ENCODE assay signal across 27 mouse cellular contexts in the genomic region with DNA sequence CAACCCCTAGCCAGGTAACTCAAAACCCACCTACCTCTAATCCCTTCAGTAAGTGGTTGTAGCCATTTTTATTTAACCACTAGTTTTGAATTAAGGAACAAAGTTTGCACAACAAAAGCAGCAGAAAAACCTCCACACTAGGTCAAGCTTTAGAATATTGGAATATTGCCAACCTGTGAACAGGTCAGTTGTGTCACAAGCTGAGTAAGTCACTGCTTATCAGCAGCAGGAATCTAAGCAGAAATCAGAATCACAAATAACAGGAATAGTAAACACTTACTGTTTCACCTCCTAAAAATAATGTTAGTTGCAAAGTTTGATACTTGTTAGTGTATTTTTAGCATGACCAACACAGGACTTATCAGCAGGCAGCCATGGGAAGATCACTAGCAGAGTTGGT. TPM values are rescaled to one million over a fixed set of nuclear protein-coding genes. Genes with fewer than 3 reads are reported as not detected.
DNase-seq lines count a peak whose midpoint lies in the region; ATAC-seq and TF ChIP-seq lines count a peak whose summit lies in the region.
"Had no signal": no experiment of that assay in that cellular context is flagged by ENCODE, and none has a peak within 500 bp of the region (broad histone marks: within the 10 kb centered on the region; RNA-seq: fewer than 3 reads in every experiment).

No protein-coding gene starts in this region.

- H3K4me2 ChIP-seq in heart, postnatal 0 days (ENCODE audit: low read depth, low read length) = no peak overlapping the region
- H3K4me2 ChIP-seq in lung, postnatal 0 days (replicated peaks; ENCODE audit: low read depth, low read length) = no peak overlapping the region
- H3K4me2 ChIP-seq: embryonic facial prominence, embryonic 13.5 days; forebrain, embryonic 12.5 days; hindbrain, embryonic 15.5 days; limb, embryonic 15.5 days; lung, embryonic 15.5 days had no signal

- intact Hi-C loops in heart, adult 2 months (cut with DNase I) = no loop called here

- H3K79me2 ChIP-seq in heart, adult 2 months (replicated peaks; ENCODE audit: control insufficient read depth, insufficient read depth, low read length) = peaks cover 10% of the 10 kb centered on the region

- H3K27ac ChIP-seq in heart, adult 2 months = peak overlapping the region; percentile 7; the same call in 1 of the 2 replicates
- no peak overlapping the region for H3K27ac ChIP-seq in heart, embryonic 10.5 days
- 0 out of 2 replicates have a peak overlapping the region, but pooled peaks have one; percentile 26 for H3K27ac ChIP-seq in heart, postnatal 0 days (ENCODE audit: low read depth)
- H3K27ac ChIP-seq in lung, postnatal 0 days (ENCODE audit: low read length) = no peak overlapping the region
- H3K27ac ChIP-seq: embryonic facial prominence, embryonic 13.5 days; forebrain, embryonic 12.5 days; hindbrain, embryonic 15.5 days; kidney, postnatal 0 days; limb, embryonic 15.5 days; lung, embryonic 15.5 days had no signal

- no peak for TF ChIP-seq EP300 in heart, adult 2 months (IDR thresholded peaks at IDR 0.05; ENCODE audit: insufficient read depth, low read depth, low read length)
- no peak for TF ChIP-seq EP300 in heart, postnatal 0 days (IDR thresholded peaks at IDR 0.05; ENCODE audit: low read depth)
- TF ChIP-seq EP300 in lung, postnatal 0 days (IDR thresholded peaks at IDR 0.05) = no peak

- no peak for DNase-seq in heart, adult 2 months
- no peak for DNase-seq in heart, embryonic 10.5 days (ENCODE audit: low spot score)
- DNase-seq in heart, postnatal 0 days (ENCODE audit: low spot score) = no peak
- DNase-seq in heart, adult 11 months = no peak
- DNase-seq in lung, postnatal 0 days (ENCODE audit: low spot score) = peak; percentile 52
- no peak for DNase-seq in lung, postnatal 4 days
- DNase-seq in natural killer cell, adult 2 months (ENCODE audit: low spot score in 2 of 2) = no peak
- DNase-seq: adrenal gland, adult 8-10 months; cerebellum, adult 2 months; cerebellum, postnatal 25 days; embryo, embryonic 11 days; kidney, adult 2 months; left cerebral cortex, postnatal 4 days; midbrain, embryonic 14.5 days; right cerebral cortex, adult 18-20 months; right cerebral cortex, postnatal 4 days; thymus, postnatal 14 days had no signal

- no peak overlapping the region for H3K9ac ChIP-seq in heart, adult 2 months (ENCODE audit: low read depth, low read length)
- no peak overlapping the region for H3K9ac ChIP-seq in heart, postnatal 0 days (replicated peaks; ENCODE audit: low read depth, low read length)
- no peak overlapping the region for H3K9ac ChIP-seq in lung, postnatal 0 days (replicated peaks; ENCODE audit: low read depth)
- H3K9ac ChIP-seq: embryonic facial prominence, embryonic 13.5 days; forebrain, embryonic 12.5 days; hindbrain, embryonic 15.5 days; limb, embryonic 15.5 days; lung, embryonic 15.5 days had no signal

- no peaks in the 10 kb centered on the region for H3K27me3 ChIP-seq in heart, adult 2 months (ENCODE audit: control insufficient read depth, insufficient read depth, low read length)
- H3K27me3 ChIP-seq in heart, embryonic 10.5 days (ENCODE audit: insufficient read depth, poor library complexity, severe bottlenecking) = no peaks in the 10 kb centered on the region
- H3K27me3 ChIP-seq in heart, postnatal 0 days (ENCODE audit: control insufficient read depth, insufficient read depth, low read length) = no peaks in the 10 kb centered on the region
- no peaks in the 10 kb centered on the region for H3K27me3 ChIP-seq in lung, postnatal 0 days (replicated peaks; ENCODE audit: insufficient read depth, low read length)
- H3K27me3 ChIP-seq: embryonic facial prominence, embryonic 13.5 days; forebrain, embryonic 12.5 days; hindbrain, embryonic 15.5 days; limb, embryonic 15.5 days; lung, embryonic 15.5 days; megakaryocyte, embryonic 14.5 days; Patski had no signal

- peaks cover 9% of the 10 kb centered on the region for H3K4me1 ChIP-seq in heart, adult 2 months (ENCODE audit: control insufficient read depth, insufficient read depth, low read length)
- H3K4me1 ChIP-seq in heart, embryonic 10.5 days = peaks cover 27% of the 10 kb centered on the region
- H3K4me1 ChIP-seq in heart, postnatal 0 days (ENCODE audit: control insufficient read depth, insufficient read depth) = peaks cover 32% of the 10 kb centered on the region
- peaks cover 6% of the 10 kb centered on the region; the same call in 1 of the 2 replicates for H3K4me1 ChIP-seq in lung, postnatal 0 days (ENCODE audit: insufficient read depth, low read depth, low read length)
- H3K4me1 ChIP-seq: forebrain, embryonic 12.5 days had no signal

- no peak for TF ChIP-seq CTCF in heart, adult 2 months (IDR thresholded peaks at IDR 0.05)
- TF ChIP-seq CTCF in heart, postnatal 0 days (IDR thresholded peaks at IDR 0.05; ENCODE audit: low read depth) = no peak
- no peak for TF ChIP-seq CTCF in lung, postnatal 0 days (IDR thresholded peaks at IDR 0.05)

- H3K4me3 ChIP-seq in heart, adult 2 months = no peak overlapping the region
- H3K4me3 ChIP-seq in heart, embryonic 10.5 days = no peak overlapping the region
- no peak overlapping the region for H3K4me3 ChIP-seq in heart, postnatal 0 days (ENCODE audit: low read depth, low read length)
- H3K4me3 ChIP-seq in lung, postnatal 0 days (ENCODE audit: low read depth, low read length) = no peak overlapping the region
- H3K4me3 ChIP-seq: embryonic facial prominence, embryonic 13.5 days; erythroblast, embryonic 14.5 days; forebrain, embryonic 12.5 days; hindbrain, embryonic 15.5 days; limb, embryonic 15.5 days; lung, embryonic 15.5 days; megakaryocyte, embryonic 14.5 days; myocyte had no signal

- TF ChIP-seq POLR2A in heart, adult 2 months (IDR thresholded peaks at IDR 0.05; ENCODE audit: insufficient read depth, low read depth, low read length) = no peak

- peaks cover 24% of the 10 kb centered on the region for H3K36me3 ChIP-seq in heart, adult 2 months (ENCODE audit: control insufficient read depth, insufficient read depth, low read length)
- H3K36me3 ChIP-seq in heart, embryonic 10.5 days = no peaks in the 10 kb centered on the region
- H3K36me3 ChIP-seq in heart, postnatal 0 days (replicated peaks; ENCODE audit: control insufficient read depth, insufficient read depth, low read length) = no peaks in the 10 kb centered on the region
- no peaks in the 10 kb centered on the region for H3K36me3 ChIP-seq in lung, postnatal 0 days (ENCODE audit: insufficient read depth, low read length)
- H3K36me3 ChIP-seq: embryonic facial prominence, embryonic 13.5 days; forebrain, embryonic 12.5 days; hindbrain, embryonic 15.5 days; limb, embryonic 15.5 days; lung, embryonic 15.5 days had no signal

- H3K9me3 ChIP-seq in heart, embryonic 10.5 days = no peaks in the 10 kb centered on the region
- H3K9me3 ChIP-seq in heart, postnatal 0 days (replicated peaks; ENCODE audit: control insufficient read depth, low read length) = no peaks in the 10 kb centered on the region
- no peaks in the 10 kb centered on the region for H3K9me3 ChIP-seq in lung, postnatal 0 days (ENCODE audit: low read length)
- H3K9me3 ChIP-seq: embryonic facial prominence, embryonic 13.5 days; forebrain, embryonic 12.5 days; hindbrain, embryonic 15.5 days; limb, embryonic 15.5 days; lung, embryonic 15.5 days; megakaryocyte, embryonic 14.5 days had no signal

- ATAC-seq in heart, postnatal 0 days (ENCODE audit: insufficient read depth, low read depth) = no peak
- ATAC-seq in lung, postnatal 0 days = no peak
- ATAC-seq: Patski had no signal

RNA-seq across cellular contexts. Expression of a gene that starts 17.0 kb away (rescaled TPM):
- total RNA-seq in heart, adult 2 months (2021) = 10 to 100 TPM; 78.0 to 90.2 TPM
- 15.7 and 33.8 TPM in 2 replicates for polyA plus RNA-seq in heart, adult 2 months (2012; rRNA removed)
- 69.9 and 79.4 TPM in 2 replicates for polyA plus RNA-seq in heart, embryonic 10.5 days (2016; fragmentation: Nextera tagmentation; extraction: Ambion mirVana)
- 44.0 and 58.0 TPM in 2 replicates for total RNA-seq in heart, postnatal 0 days (2014; rRNA removed; ENCODE audit: low replicate concordance)
- polyA plus RNA-seq in heart, postnatal 0 days (2015; fragmentation: Nextera tagmentation; extraction: Ambion mirVana) = 34.1 and 39.6 TPM in 2 replicates
- 33.1 and 36.4 TPM in 2 replicates for polyA plus RNA-seq in lung, postnatal 0 days (2015; fragmentation: Nextera tagmentation; extraction: Ambion mirVana)

Comparison
In these comparisons a context has a peak if more than half of its experiments do, and no peak if none do; other contexts are left out.
1. H3K27ac ChIP-seq: peak in heart, adult 2 months (single experiment) and heart, postnatal 0 days (single experiment); none in heart, embryonic 10.5 days (single experiment) and lung, postnatal 0 days (single experiment).